Mouse (Mus musculus): ENCODE measurements at regions not wholly inside any gene's neighbourhood (a gene's known extent, or its start where the extent isn't known, plus 50 kb on each side); places are given as distances from the start of the nearest gene placed in this dataset.
A peak's percentile ranks its signal among the peaks of the same experiment; 100 is the strongest.

DNA sequence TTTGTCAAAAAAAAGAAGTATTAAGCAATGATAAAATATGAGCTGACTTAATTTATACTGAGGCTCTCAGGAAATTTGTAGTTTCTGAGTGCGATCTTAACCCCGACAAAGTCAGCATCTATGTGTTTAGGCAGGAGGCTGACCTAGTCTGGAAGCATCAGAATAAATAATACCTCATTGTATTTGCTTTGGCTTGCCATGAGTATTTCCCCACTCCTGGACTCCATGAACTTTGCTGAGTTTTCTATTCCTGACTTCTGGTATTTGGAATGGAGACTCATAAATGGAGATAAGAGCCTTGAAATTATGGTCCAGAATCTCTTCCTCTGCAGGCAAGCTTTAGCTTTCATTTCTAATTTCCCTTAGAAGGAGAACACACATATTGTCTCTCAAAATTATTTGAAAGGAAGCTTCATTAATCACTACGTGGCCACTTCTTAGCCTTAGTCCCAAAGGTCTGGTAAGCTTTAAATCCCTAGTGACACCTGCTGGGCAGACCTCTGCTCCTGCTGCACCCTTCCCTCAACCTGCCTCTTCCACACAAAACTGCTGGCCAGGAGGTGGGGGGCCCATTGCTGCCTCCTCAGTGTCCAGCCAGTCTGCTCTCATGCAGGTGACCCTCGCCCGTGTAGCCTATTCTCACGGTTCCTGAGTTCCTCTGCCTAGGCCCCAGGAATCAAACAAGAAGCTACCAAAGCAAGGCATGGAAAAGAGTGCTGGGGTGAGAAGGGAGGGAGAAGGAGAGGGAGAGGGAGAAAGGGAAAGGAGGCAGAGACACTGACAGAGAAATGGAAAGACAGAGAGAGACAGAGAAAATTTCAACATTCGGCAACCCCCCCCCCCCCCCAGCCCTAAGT, 173.6 kb upstream of the Klf12 start:
- H3K4me2 ChIP-seq (ENCODE audit: low read length) = peak overlapping the region; percentile 51; the same call in 1 of the 2 replicates
- H3K9ac ChIP-seq (ENCODE audit: low read length) = peak overlapping the region; percentile 33; the same call in 1 of the 2 replicates
- peak; percentile 35 for DNase-seq (ENCODE audit: low spot score)
- no peak overlapping the region for H3K4me3 ChIP-seq (ENCODE audit: low read depth, low read length)
- H3K36me3 ChIP-seq (ENCODE audit: control insufficient read depth, insufficient read depth, low read length) = no peaks in the 10 kb centered on the region
- H3K4me1 ChIP-seq (ENCODE audit: control insufficient read depth, insufficient read depth, low read length) = peaks cover 30% of the 10 kb centered on the region
- H3K27me3 ChIP-seq (replicated peaks; ENCODE audit: control insufficient read depth, insufficient read depth, low read length) = no peaks in the 10 kb centered on the region
- no peaks in the 10 kb centered on the region for H3K9me3 ChIP-seq (replicated peaks; ENCODE audit: control insufficient read depth, low read length)
- H3K27ac ChIP-seq (ENCODE audit: low read depth, low read length) = peak overlapping the region; percentile 92
- ATAC-seq = no peak
- WGBS = 27% methylated on average over 7 of the region's 7 CpGs

DNA sequence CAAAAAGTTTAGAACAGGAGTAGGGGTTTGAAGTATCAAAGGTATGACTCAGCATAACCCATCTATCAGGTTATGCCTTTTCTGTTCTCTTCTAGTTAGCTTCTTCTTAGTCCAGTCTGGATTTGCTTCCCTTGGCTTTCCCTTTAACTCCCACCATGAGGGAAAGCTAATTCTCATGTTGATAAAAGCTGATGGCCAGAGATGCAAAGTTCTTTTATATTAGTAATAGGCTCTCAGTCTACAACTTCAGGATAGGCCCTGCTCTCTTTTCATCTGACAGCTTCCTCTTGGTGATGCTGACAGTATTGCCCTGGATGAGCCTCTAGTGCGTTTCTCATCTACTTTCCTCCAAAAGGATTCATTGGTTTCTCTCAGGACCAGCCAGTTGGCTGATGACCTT, 161.7 kb upstream of the Klf12 start:
- no peak for ATAC-seq
- no peak for DNase-seq (ENCODE audit: low spot score)
- Histone ChIP-seq H3K36me3 (ENCODE audit: control insufficient read depth, insufficient read depth, low read length) (no peaks in the 10 kb centered on the region), H3K9ac (ENCODE audit: low read length) (no peak overlapping the region), H3K4me2 (ENCODE audit: low read length) (no peak overlapping the region), H3K27me3 (replicated peaks; ENCODE audit: control insufficient read depth, insufficient read depth, low read length) (no peaks in the 10 kb centered on the region), H3K4me1 (ENCODE audit: control insufficient read depth, insufficient read depth, low read length) (no peaks in the 10 kb centered on the region), H3K27ac (ENCODE audit: low read depth, low read length) (no peak overlapping the region), H3K9me3 (replicated peaks; ENCODE audit: control insufficient read depth, low read length) (no peaks in the 10 kb centered on the region), H3K4me3 (ENCODE audit: low read depth, low read length) (no peak overlapping the region)
- 97% methylated on average over 1 of the region's 1 CpGs for WGBS

DNA sequence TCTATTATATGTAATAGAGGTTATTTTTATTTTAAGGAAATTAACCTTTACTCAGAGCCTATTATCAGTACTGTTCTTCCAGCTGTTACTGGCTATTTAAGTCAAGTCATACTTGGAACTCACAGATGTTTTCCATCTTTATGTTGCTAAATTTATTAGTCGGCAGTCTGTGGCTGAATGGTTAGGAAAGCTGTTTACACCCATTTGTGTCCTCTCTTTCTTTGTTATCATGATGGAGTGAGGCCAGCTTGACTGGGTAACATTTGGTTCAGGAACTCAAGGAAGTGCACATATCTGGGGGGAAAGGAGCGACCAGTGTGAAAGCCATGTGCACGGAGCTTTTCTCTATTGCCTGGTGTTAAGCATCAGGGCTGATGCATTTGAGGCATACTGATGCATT, 160.4 kb upstream of the Klf12 start:
- H3K36me3 ChIP-seq (ENCODE audit: control insufficient read depth, insufficient read depth, low read length) = no peaks in the 10 kb centered on the region
- 92% methylated on average over 3 of the region's 3 CpGs for WGBS
- no peak overlapping the region for H3K27ac ChIP-seq (ENCODE audit: low read depth, low read length)
- DNase-seq (ENCODE audit: low spot score) = no peak
- no peak overlapping the region for H3K4me3 ChIP-seq (ENCODE audit: low read depth, low read length)
- H3K9me3 ChIP-seq (replicated peaks; ENCODE audit: control insufficient read depth, low read length) = no peaks in the 10 kb centered on the region
- no peak overlapping the region for H3K4me2 ChIP-seq (ENCODE audit: low read length)
- H3K4me1 ChIP-seq (ENCODE audit: control insufficient read depth, insufficient read depth, low read length) = no peaks in the 10 kb centered on the region
- ATAC-seq = no peak
- no peaks in the 10 kb centered on the region for H3K27me3 ChIP-seq (replicated peaks; ENCODE audit: control insufficient read depth, insufficient read depth, low read length)
- no peak overlapping the region for H3K9ac ChIP-seq (ENCODE audit: low read length)

DNA sequence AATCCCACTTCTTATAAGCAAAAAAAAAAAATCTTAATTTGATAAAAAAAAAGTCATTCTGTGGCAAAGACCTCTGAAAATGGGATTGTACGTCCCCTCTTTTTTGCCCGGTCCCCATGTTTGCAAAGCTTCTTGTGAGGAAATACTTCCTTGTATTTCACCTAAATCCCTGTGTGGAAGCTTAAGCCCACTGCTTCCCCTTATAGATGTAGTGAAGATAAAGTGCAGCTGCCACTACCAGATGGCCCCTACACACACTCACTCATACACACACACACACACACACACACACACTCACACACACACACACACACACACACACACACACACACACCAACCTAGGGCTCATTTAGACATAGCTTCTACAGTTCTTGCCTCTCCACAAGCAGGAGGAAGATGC, 159.6 kb upstream of the Klf12 start:
- WGBS = 80% methylated on average over 2 of the region's 2 CpGs
- Histone ChIP-seq H3K9ac (ENCODE audit: low read length) (no peak overlapping the region), H3K27ac (ENCODE audit: low read depth, low read length) (no peak overlapping the region), H3K4me2 (ENCODE audit: low read length) (no peak overlapping the region), H3K4me1 (ENCODE audit: control insufficient read depth, insufficient read depth, low read length) (no peaks in the 10 kb centered on the region), H3K27me3 (replicated peaks; ENCODE audit: control insufficient read depth, insufficient read depth, low read length) (no peaks in the 10 kb centered on the region), H3K36me3 (ENCODE audit: control insufficient read depth, insufficient read depth, low read length) (no peaks in the 10 kb centered on the region), H3K4me3 (ENCODE audit: low read depth, low read length) (no peak overlapping the region), H3K9me3 (replicated peaks; ENCODE audit: control insufficient read depth, low read length) (no peaks in the 10 kb centered on the region)
- no peak for DNase-seq (ENCODE audit: low spot score)
- no peak for ATAC-seq

DNA sequence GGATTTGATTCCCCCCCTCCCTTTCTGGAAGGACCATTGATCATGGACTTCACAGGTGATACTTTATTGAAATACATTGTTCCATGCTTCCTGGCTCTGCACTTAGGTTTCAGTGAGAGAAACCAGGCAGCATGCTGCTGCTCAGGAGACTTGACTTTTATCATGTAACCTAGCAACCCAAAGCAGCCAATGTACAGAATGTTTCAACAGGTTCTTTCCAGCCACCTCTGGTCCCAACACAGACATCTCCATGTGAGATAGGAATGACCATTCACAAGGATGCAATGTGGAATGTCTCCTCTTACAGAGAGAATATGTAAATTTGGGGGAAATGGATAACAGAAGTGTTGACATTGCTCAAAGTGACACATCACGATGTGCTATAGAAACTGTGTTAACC, 153.1 kb upstream of the Klf12 start:
- no peaks in the 10 kb centered on the region for H3K9me3 ChIP-seq (replicated peaks; ENCODE audit: control insufficient read depth, low read length)
- H3K4me3 ChIP-seq (ENCODE audit: low read depth, low read length) = no peak overlapping the region
- H3K9ac ChIP-seq (ENCODE audit: low read length) = no peak overlapping the region
- H3K4me2 ChIP-seq (ENCODE audit: low read length) = no peak overlapping the region
- H3K27me3 ChIP-seq (replicated peaks; ENCODE audit: control insufficient read depth, insufficient read depth, low read length) = no peaks in the 10 kb centered on the region
- no peaks in the 10 kb centered on the region for H3K36me3 ChIP-seq (ENCODE audit: control insufficient read depth, insufficient read depth, low read length)
- 82% methylated on average over 1 of the region's 1 CpGs for WGBS
- H3K4me1 ChIP-seq (ENCODE audit: control insufficient read depth, insufficient read depth, low read length) = no peaks in the 10 kb centered on the region
- DNase-seq (ENCODE audit: low spot score) = no peak
- no peak for ATAC-seq
- H3K27ac ChIP-seq (ENCODE audit: low read depth, low read length) = no peak overlapping the region

DNA sequence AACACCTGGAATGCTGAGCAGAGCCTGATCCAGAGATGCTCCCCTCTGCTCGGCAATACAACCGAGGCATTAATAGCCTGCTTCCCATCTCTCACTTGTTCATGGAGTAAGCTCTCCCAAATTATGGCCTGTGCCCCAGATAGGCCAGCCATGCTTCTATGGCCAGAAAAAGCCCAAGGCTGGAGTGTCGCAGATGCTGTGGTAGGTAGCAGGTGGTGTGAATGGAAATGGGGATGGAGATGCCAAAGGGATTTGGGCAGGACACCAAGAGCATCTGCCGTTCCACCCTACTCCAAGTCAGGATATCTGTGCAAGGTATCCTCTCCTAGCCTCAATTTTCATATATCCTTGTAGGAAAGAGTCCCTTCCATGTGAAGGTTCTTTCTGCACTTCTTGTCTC, 145.2 kb upstream of the Klf12 start:
- H3K27me3 ChIP-seq (replicated peaks; ENCODE audit: control insufficient read depth, insufficient read depth, low read length) = no peaks in the 10 kb centered on the region
- no peaks in the 10 kb centered on the region for H3K9me3 ChIP-seq (replicated peaks; ENCODE audit: control insufficient read depth, low read length)
- DNase-seq (ENCODE audit: low spot score) (no peak), ATAC-seq (no peak)
- 96% methylated on average over 4 of the region's 4 CpGs for WGBS
- H3K27ac ChIP-seq (ENCODE audit: low read depth, low read length) = no peak overlapping the region
- no peak overlapping the region for H3K9ac ChIP-seq (ENCODE audit: low read length)
- no peaks in the 10 kb centered on the region for H3K4me1 ChIP-seq (ENCODE audit: control insufficient read depth, insufficient read depth, low read length)
- no peaks in the 10 kb centered on the region for H3K36me3 ChIP-seq (ENCODE audit: control insufficient read depth, insufficient read depth, low read length)
- no peak overlapping the region for H3K4me3 ChIP-seq (ENCODE audit: low read depth, low read length)
- H3K4me2 ChIP-seq (ENCODE audit: low read length) = no peak overlapping the region

DNA sequence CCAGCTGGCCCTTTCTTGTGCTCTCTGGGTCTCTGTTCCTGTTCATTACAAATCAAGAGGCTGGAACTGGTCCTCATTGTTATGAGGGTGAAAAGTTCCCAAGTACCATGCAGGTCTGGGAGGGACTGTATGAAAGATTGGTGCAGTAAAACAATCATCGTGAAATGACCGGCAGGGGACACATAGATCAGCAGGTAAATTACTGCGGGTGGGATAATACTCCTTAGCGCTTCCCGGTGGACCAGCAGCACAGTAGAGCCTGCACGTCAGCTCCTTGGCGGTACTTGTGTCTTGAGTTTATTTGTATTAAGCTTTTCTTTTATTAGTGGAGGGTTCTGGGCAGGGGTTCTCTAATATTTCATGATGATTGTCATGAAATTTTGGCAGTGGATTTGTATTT, 141.9 kb upstream of the Klf12 start:
- Histone ChIP-seq H3K9me3 (replicated peaks; ENCODE audit: control insufficient read depth, low read length) (no peaks in the 10 kb centered on the region), H3K4me2 (ENCODE audit: low read length) (no peak overlapping the region), H3K9ac (ENCODE audit: low read length) (no peak overlapping the region), H3K36me3 (ENCODE audit: control insufficient read depth, insufficient read depth, low read length) (no peaks in the 10 kb centered on the region), H3K27ac (ENCODE audit: low read depth, low read length) (no peak overlapping the region), H3K4me1 (ENCODE audit: control insufficient read depth, insufficient read depth, low read length) (no peaks in the 10 kb centered on the region), H3K4me3 (ENCODE audit: low read depth, low read length) (no peak overlapping the region), H3K27me3 (replicated peaks; ENCODE audit: control insufficient read depth, insufficient read depth, low read length) (no peaks in the 10 kb centered on the region)
- ATAC-seq = no peak
- DNase-seq (ENCODE audit: low spot score) = no peak
- WGBS = 94% methylated on average over 7 of the region's 7 CpGs

DNA sequence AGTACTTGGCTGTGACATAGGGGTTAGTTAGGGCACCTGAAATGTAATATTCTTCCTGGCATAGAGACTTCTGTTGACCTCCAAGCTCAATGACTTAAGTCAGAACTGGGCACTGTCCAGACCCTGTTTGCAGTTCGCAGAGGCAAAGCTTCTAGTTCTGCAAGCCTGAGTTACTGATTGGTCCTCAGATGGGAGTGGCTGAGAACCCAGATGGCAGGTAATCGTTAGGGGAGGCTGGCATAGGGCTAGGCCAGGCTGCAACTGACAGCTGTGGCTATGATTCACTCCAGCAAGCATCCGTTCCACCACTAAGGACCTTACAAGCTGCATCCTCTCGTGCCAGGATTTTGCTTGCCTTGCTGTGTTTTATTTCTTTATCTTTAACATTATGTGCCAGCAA, 139.3 kb upstream of the Klf12 start:
- Histone ChIP-seq H3K4me1 (ENCODE audit: control insufficient read depth, insufficient read depth, low read length) (no peaks in the 10 kb centered on the region), H3K9me3 (replicated peaks; ENCODE audit: control insufficient read depth, low read length) (no peaks in the 10 kb centered on the region), H3K4me2 (ENCODE audit: low read length) (no peak overlapping the region), H3K27ac (ENCODE audit: low read depth, low read length) (no peak overlapping the region), H3K4me3 (ENCODE audit: low read depth, low read length) (no peak overlapping the region), H3K27me3 (replicated peaks; ENCODE audit: control insufficient read depth, insufficient read depth, low read length) (no peaks in the 10 kb centered on the region), H3K36me3 (ENCODE audit: control insufficient read depth, insufficient read depth, low read length) (no peaks in the 10 kb centered on the region), H3K9ac (ENCODE audit: low read length) (no peak overlapping the region)
- WGBS = 64% methylated on average over 4 of the region's 4 CpGs
- ATAC-seq (no peak), DNase-seq (ENCODE audit: low spot score) (no peak)

DNA sequence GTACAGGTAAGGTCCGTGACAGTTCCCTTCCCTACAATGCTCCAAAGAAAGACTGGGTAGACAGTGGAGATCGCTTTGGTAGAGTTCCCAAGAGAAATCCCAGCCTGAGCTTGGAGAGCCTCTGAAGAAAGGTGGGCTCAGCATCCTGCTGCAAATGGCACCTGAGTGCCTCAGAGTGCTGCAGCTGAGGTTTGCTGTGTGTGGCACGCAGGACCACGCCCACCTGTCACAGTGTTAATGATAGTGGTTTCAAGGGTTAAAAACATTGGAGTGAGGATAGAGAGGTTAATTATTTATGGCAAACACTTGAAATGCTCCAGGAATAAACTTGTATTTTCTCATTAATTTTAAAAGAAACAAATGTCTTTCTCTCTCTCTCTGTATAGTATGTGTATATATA, 137.2 kb upstream of the Klf12 start:
- Histone ChIP-seq H3K9me3 (replicated peaks; ENCODE audit: control insufficient read depth, low read length) (no peaks in the 10 kb centered on the region), H3K9ac (ENCODE audit: low read length) (no peak overlapping the region), H3K4me3 (ENCODE audit: low read depth, low read length) (no peak overlapping the region), H3K4me2 (ENCODE audit: low read length) (no peak overlapping the region), H3K4me1 (ENCODE audit: control insufficient read depth, insufficient read depth, low read length) (no peaks in the 10 kb centered on the region), H3K36me3 (ENCODE audit: control insufficient read depth, insufficient read depth, low read length) (no peaks in the 10 kb centered on the region), H3K27me3 (replicated peaks; ENCODE audit: control insufficient read depth, insufficient read depth, low read length) (no peaks in the 10 kb centered on the region), H3K27ac (ENCODE audit: low read depth, low read length) (no peak overlapping the region)
- ATAC-seq = no peak
- no peak for DNase-seq (ENCODE audit: low spot score)
- 95% methylated on average over 4 of the region's 4 CpGs for WGBS

All from forebrain, embryonic 14.5 days (tissue).